Mouse (Mus musculus) heart, adult 2 months (tissue): ENCODE data around the gene Adamts7. TPM values are rescaled to one million over a fixed set of nuclear protein-coding genes. Genes with fewer than 3 reads are reported as not detected.

Experiments
- DNase-seq, 2 experiments: peaks; one replicate each; pipeline ENCODE4 v3.0.0; 2021
- H3K27ac ChIP-seq: fragments of 200-600 bp; 2 replicates; pipeline ENCODE4 v1.8.1; 2022
- H3K27me3 ChIP-seq: fragments of 200-500 bp; 2 replicates; pipeline ENCODE4 v1.6.1; 2012; ENCODE audit warnings: mild to moderate bottlenecking, low read length, inconsistent platforms, mixed read lengths; ENCODE audit not compliant: control insufficient read depth, insufficient read depth
- H3K36me3 ChIP-seq: fragments of 200-500 bp; 2 replicates; pipeline ENCODE4 v1.6.1; 2012; ENCODE audit warnings: low read length, inconsistent platforms; ENCODE audit not compliant: control insufficient read depth, insufficient read depth
- H3K4me1 ChIP-seq: fragments of 200-500 bp; 2 replicates; pipeline ENCODE4 v1.6.1; 2011; ENCODE audit warnings: low read length; ENCODE audit not compliant: control insufficient read depth, insufficient read depth
- H3K4me3 ChIP-seq: fragments of 200-600 bp; 2 replicates; pipeline ENCODE4 v1.8.1; 2022
- H3K79me2 ChIP-seq: fragments of 200-500 bp; replicated peaks from 2 replicates; pipeline ENCODE4 v1.6.1; 2012; ENCODE audit warnings: mild to moderate bottlenecking, inconsistent platforms, low read length, moderate library complexity, mixed read lengths; ENCODE audit not compliant: control insufficient read depth, insufficient read depth
- H3K9ac ChIP-seq: fragments of 200-500 bp; 2 replicates; pipeline ENCODE4 v1.6.1; 2012; ENCODE audit warnings: low read depth, mild to moderate bottlenecking, control low read depth, inconsistent platforms, low read length, mixed read lengths
- CTCF ChIP-seq: fragments of 200-600 bp; IDR thresholded peaks from 2 replicates; pipeline ENCODE4 v1.8.1; 2022; ENCODE audit warnings: antibody characterized with exemption, mild to moderate bottlenecking, moderate library complexity
- EP300 ChIP-seq: fragments of 200-500 bp; IDR thresholded peaks from 2 replicates; pipeline ENCODE4 v1.6.1; 2011; ENCODE audit warnings: low read depth, low read length, control low read depth; ENCODE audit not compliant: insufficient read depth
- POLR2A ChIP-seq: fragments of 200-500 bp; IDR thresholded peaks from 2 replicates; pipeline ENCODE4 v1.6.1; 2011; ENCODE audit warnings: mild to moderate bottlenecking, low read depth, low read length, control low read depth; ENCODE audit not compliant: insufficient read depth
- WGBS: fragments of 180-500 bp; shearing (Covaris S2); methylation state at CpG from one replicate; pipeline ENCODE4 v1.1.7; 2018; 5-methylcytosine and 5-hydroxymethylcytosine counted together
- intact Hi-C: fragments of 180-260 bp; cut with DNase I; formaldehyde crosslinking; loops from one replicate; pipeline ENCODE4 v1.15.1; 2025
- polyA plus RNA-seq: library from polyadenylated mRNA; depleted of rRNA; stranded (reverse); fragments of >200 nt; gene quantifications from 2 replicates; pipeline ENCODE4 v1.2.3, GENCODE M21; 2012
- total RNA-seq, 2 experiments: library from RNA; stranded (reverse); gene quantifications; 2 replicates each; pipeline ENCODE4 v1.2.3; 2021

Gene Adamts7
- total and polyA plus RNA-seq, 3 experiments = 11.8 to 36.3 (median 14.5) TPM

GRCm38 (mm10) chr9:90207808-90208207 is 44.9 kb downstream of the Adamts7 start:
- intact Hi-C loops = loop anchor here (1.0 to 10.0 kb wide), 5 partner anchors 18 to 477 kb away; partner anchors contain the start of gene Tbc1d2b
- peaks cover 3% of the 10 kb centered on the region; the same call in 1 of the 2 replicates for H3K36me3 ChIP-seq
- no peak overlapping the region for H3K9ac ChIP-seq
- 59% methylated on average over 8 of the region's 8 CpGs for WGBS
- no peak overlapping the region for H3K4me3 ChIP-seq
- no peaks in the 10 kb centered on the region for H3K79me2 ChIP-seq
- TF ChIP-seq POLR2A (no peak), CTCF (no peak), EP300 (no peak)
- H3K27ac ChIP-seq = no peak overlapping the region
- DNase-seq = no peak
- no peaks in the 10 kb centered on the region for H3K27me3 ChIP-seq
- H3K4me1 ChIP-seq = no peaks in the 10 kb centered on the region

- H3K27ac ChIP-seq = no peak overlapping the region
- TF ChIP-seq POLR2A (no peak), CTCF (no peak), EP300 (no peak)
- no peaks in the 10 kb centered on the region for H3K79me2 ChIP-seq
- H3K9ac ChIP-seq = no peak overlapping the region
- H3K36me3 ChIP-seq = peaks cover 3% of the 10 kb centered on the region; the same call in 1 of the 2 replicates
- WGBS = 82% methylated on average over 6 of the region's 6 CpGs
- no peaks in the 10 kb centered on the region for H3K27me3 ChIP-seq
- no peaks in the 10 kb centered on the region for H3K4me1 ChIP-seq
- H3K4me3 ChIP-seq = no peak overlapping the region
- no peak for DNase-seq
- intact Hi-C loops = loop anchor here (5.0 to 10.0 kb wide), 3 partner anchors 64 to 476 kb away; partner anchors contain the start of gene Tbc1d2b
Observed at GRCm38 (mm10) chr9:90208655-90209054, 45.8 kb downstream of the Adamts7 start.

GRCm38 (mm10) chr9:90213127-90213526 is 50.3 kb downstream of the Adamts7 start:
- WGBS = 52% methylated on average over 3 of the region's 3 CpGs
- peak in 1 of 2 experiments; percentile 34 for DNase-seq
- no peak overlapping the region for H3K4me3 ChIP-seq
- TF ChIP-seq POLR2A = no peak
- TF ChIP-seq EP300 = no peak
- TF ChIP-seq CTCF = no peak
- H3K27me3 ChIP-seq = no peaks in the 10 kb centered on the region
- H3K4me1 ChIP-seq = no peaks in the 10 kb centered on the region
- H3K9ac ChIP-seq = no peak overlapping the region
- no peak overlapping the region for H3K27ac ChIP-seq
- H3K79me2 ChIP-seq = no peaks in the 10 kb centered on the region
- no peaks in the 10 kb centered on the region for H3K36me3 ChIP-seq
- intact Hi-C loops = no loop called here

- Histone ChIP-seq H3K36me3 (peaks cover 2% of the 10 kb centered on the region; the same call in 1 of the 2 replicates), H3K4me3 (no peak overlapping the region), H3K27ac (no peak overlapping the region; the same call in 1 of the 2 replicates), H3K27me3 (no peaks in the 10 kb centered on the region), H3K4me1 (no peaks in the 10 kb centered on the region), H3K9ac (no peak overlapping the region), H3K79me2 (no peaks in the 10 kb centered on the region)
- DNase-seq = no peak
- TF ChIP-seq POLR2A (no peak), EP300 (no peak), CTCF (no peak)
- intact Hi-C loops = no loop called here
- 48% methylated on average over 11 of the region's 11 CpGs for WGBS
Observed at GRCm38 (mm10) chr9:90216259-90217001, 53.6 kb downstream of the Adamts7 start.

DNA sequence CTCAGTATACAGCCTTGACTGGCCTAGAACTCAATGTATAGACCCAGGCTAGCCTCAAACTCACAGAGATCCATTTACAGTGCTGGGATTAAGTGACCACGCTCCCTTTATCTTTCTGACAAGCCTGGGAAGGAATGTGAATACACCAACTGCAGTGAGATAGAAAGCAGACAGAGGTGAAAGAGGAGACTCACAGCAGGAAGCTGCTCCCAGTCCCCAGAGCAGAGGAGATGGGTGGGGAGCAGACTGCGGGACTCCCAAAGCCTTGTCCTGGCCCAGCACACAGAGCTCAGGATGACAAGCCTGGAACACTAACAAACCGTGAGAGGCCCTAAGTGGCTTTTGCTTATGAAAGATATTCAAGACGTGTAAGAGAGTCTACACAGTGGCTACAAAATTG is 54.6 kb downstream of the Adamts7 start:
- TF ChIP-seq CTCF (no peak), EP300 (no peak)
- Histone ChIP-seq H3K27me3 (no peaks in the 10 kb centered on the region), H3K9ac (no peak overlapping the region), H3K4me1 (no peaks in the 10 kb centered on the region; the same call in 1 of the 2 replicates), H3K79me2 (no peaks in the 10 kb centered on the region), H3K27ac (0 out of 2 replicates have a peak overlapping the region, but pooled peaks have one; percentile 11), H3K36me3 (peaks cover 2% of the 10 kb centered on the region), H3K4me3 (no peak overlapping the region)
- 41% methylated on average over 4 of the region's 4 CpGs for WGBS
- intact Hi-C loops = no loop called here
- DNase-seq = no peak

- 65% methylated on average over 3 of the region's 3 CpGs for WGBS
- no peak for DNase-seq
- TF ChIP-seq EP300 (no peak), CTCF (no peak), POLR2A (no peak)
- intact Hi-C loops = no loop called here
- peaks cover 4% of the 10 kb centered on the region for H3K36me3 ChIP-seq
- no peak overlapping the region for H3K27ac ChIP-seq
- H3K27me3 ChIP-seq = no peaks in the 10 kb centered on the region
- no peaks in the 10 kb centered on the region for H3K79me2 ChIP-seq
- peaks cover 10% of the 10 kb centered on the region for H3K4me1 ChIP-seq
- no peak overlapping the region for H3K9ac ChIP-seq
- H3K4me3 ChIP-seq = no peak overlapping the region
Observed at GRCm38 (mm10) chr9:90222275-90222674, 59.4 kb downstream of the Adamts7 start.
